ENCODE assay signal across 9 mouse cellular contexts in the genomic region with DNA sequence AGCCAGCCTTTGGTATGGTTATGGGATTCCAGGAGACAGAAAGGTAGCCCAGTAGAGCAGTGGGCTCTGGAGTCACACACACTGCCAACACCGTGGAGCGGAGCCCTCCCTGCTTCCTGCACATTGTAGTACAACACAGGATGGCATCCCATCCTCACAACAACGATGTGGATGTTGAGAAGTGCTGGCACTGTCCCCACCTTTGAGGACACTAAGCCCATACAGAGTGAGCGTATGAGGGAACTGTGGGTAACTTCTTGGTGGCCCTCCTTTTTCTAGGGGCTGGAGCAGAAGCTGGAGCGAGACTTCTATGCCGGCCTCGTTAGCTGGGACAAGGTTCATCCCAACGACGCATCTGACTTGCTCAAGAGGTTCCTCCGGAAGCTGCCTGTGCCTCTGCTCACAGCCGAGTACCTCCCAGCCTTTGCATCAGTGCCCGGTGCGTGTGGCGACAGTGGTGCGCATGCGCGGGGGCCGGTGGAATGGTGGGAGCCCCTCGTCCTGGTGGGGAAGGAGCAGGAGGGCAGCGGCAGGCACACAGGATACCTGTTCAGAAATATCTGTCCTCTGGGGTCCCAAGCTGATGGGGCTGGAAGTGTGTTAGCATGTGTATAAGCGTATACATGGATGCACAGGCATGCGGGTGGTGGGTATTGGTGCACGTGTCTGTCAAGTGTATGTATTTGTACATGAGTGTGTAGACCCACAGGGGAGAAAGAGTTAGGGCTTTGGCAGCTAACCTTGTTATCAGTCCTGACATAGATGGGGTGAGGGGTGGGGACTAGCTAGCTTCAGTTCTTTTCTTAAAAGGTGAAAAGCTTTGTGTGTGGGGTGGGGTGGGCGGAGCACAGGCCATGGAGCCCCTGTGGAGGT. TPM values are rescaled to one million over a fixed set of nuclear protein-coding genes. Genes with fewer than 3 reads are reported as not detected.
DNase-seq lines count a peak whose midpoint lies in the region; ATAC-seq and TF ChIP-seq lines count a peak whose summit lies in the region.
"Had no signal": no experiment of that assay in that cellular context is flagged by ENCODE, and none has a peak within 500 bp of the region (broad histone marks: within the 10 kb centered on the region; RNA-seq: fewer than 3 reads in every experiment).

No protein-coding gene starts in this region.

- H3K27ac ChIP-seq in lung, embryonic 15.5 days: no peak overlapping the region
- no peak overlapping the region for H3K27ac ChIP-seq in lung, postnatal 0 days (ENCODE audit: low read length)
- no peak overlapping the region for H3K27ac ChIP-seq in limb, embryonic 15.5 days

- 53% methylated on average over 24 of the region's 24 CpGs for WGBS in lung, embryonic 15.5 days
- WGBS in lung, postnatal 0 days: 48% methylated on average over 23 of the region's 24 CpGs
- 47% methylated on average over 24 of the region's 24 CpGs for WGBS in limb, embryonic 15.5 days

- intact Hi-C loops in gastrocnemius, postnatal 14 days (cut with DNase I; ENCODE audit: low total_unique reads): no loop called here

- peak overlapping the region; percentile 31; the same call in 1 of the 2 replicates for H3K4me2 ChIP-seq in lung, embryonic 15.5 days
- H3K4me2 ChIP-seq in lung, postnatal 0 days (replicated peaks; ENCODE audit: low read depth, low read length): no peak overlapping the region
- peak overlapping the region; percentile 23 for H3K4me2 ChIP-seq in limb, embryonic 15.5 days

- no peak for ATAC-seq in lung, embryonic 15.5 days (ENCODE audit: borderline replicate concordance, extremely low read depth, low FRiP score, low TSS enrichment)
- ATAC-seq in lung, postnatal 0 days: no peak
- ATAC-seq in erythroid progenitor cell, adult 5-6 weeks (replicated peaks; ENCODE audit: low FRiP score, poor library complexity, severe bottlenecking): 0 out of 2 replicates have a peak, but pooled peaks have one; percentile 14
- no peak for ATAC-seq in limb, embryonic 15.5 days (ENCODE audit: insufficient number of reproducible peaks, low FRiP score, low TSS enrichment, low read depth)

- H3K4me3 ChIP-seq in lung, embryonic 15.5 days: no peak overlapping the region
- no peak overlapping the region for H3K4me3 ChIP-seq in lung, postnatal 0 days (ENCODE audit: low read depth, low read length)
- no peak overlapping the region for H3K4me3 ChIP-seq in limb, embryonic 15.5 days

- H3K9ac ChIP-seq in lung, embryonic 15.5 days: no peak overlapping the region
- no peak overlapping the region for H3K9ac ChIP-seq in lung, postnatal 0 days (replicated peaks; ENCODE audit: low read depth)
- no peak overlapping the region for H3K9ac ChIP-seq in limb, embryonic 15.5 days

- H3K4me1 ChIP-seq in lung, embryonic 15.5 days: no peaks in the 10 kb centered on the region
- no peaks in the 10 kb centered on the region for H3K4me1 ChIP-seq in lung, postnatal 0 days (ENCODE audit: insufficient read depth, low read depth, low read length)
- H3K4me1 ChIP-seq in limb, embryonic 15.5 days: peaks cover 3% of the 10 kb centered on the region; the same call in 1 of the 2 replicates

- TF ChIP-seq CTCF in lung, postnatal 0 days (IDR thresholded peaks at IDR 0.05): no peak

- H3K9me3 ChIP-seq in lung, embryonic 15.5 days: no peaks in the 10 kb centered on the region
- no peaks in the 10 kb centered on the region for H3K9me3 ChIP-seq in lung, postnatal 0 days (ENCODE audit: low read length)
- no peaks in the 10 kb centered on the region for H3K9me3 ChIP-seq in limb, embryonic 15.5 days

- no peaks in the 10 kb centered on the region; the same call in 1 of the 2 replicates for H3K27me3 ChIP-seq in lung, embryonic 15.5 days
- no peaks in the 10 kb centered on the region for H3K27me3 ChIP-seq in lung, postnatal 0 days (replicated peaks; ENCODE audit: insufficient read depth, low read length)
- no peaks in the 10 kb centered on the region for H3K27me3 ChIP-seq in limb, embryonic 15.5 days

- no peak for TF ChIP-seq EP300 in lung, postnatal 0 days (IDR thresholded peaks at IDR 0.05)

- DNase-seq in lung, postnatal 0 days (ENCODE audit: low spot score): no peak
- DNase-seq in retina, postnatal 1 day: peak; percentile 65
- DNase-seq in urinary bladder, postnatal 25 days (ENCODE audit: low spot score): no peak
- DNase-seq in gastrocnemius, postnatal 14 days: no peak
- no peak for DNase-seq in cerebellum, adult 9-10 months

- no peaks in the 10 kb centered on the region for H3K36me3 ChIP-seq in lung, embryonic 15.5 days
- H3K36me3 ChIP-seq in lung, postnatal 0 days (ENCODE audit: insufficient read depth, low read length): no peaks in the 10 kb centered on the region
- H3K36me3 ChIP-seq in limb, embryonic 15.5 days: no peaks in the 10 kb centered on the region

RNA-seq across cellular contexts. Expression of a gene that starts 27.1 kb away (rescaled TPM):
- not detected in 2 replicates for polyA plus RNA-seq in lung, embryonic 15.5 days (2015; fragmentation: Nextera tagmentation; extraction: Ambion mirVana)
- polyA plus RNA-seq in lung, postnatal 0 days (2015; fragmentation: Nextera tagmentation; extraction: Ambion mirVana): 0.18 and 0.40 TPM in 2 replicates
- not detected in 2 replicates for total RNA-seq in erythroid progenitor cell, adult 5-6 weeks (2015; ENCODE audit: low replicate concordance)
- total RNA-seq in erythroid progenitor cell, adult 5-6 weeks (2017; ENCODE audit: low replicate concordance): not detected in 2 replicates
- polyA plus RNA-seq in limb, embryonic 15.5 days (2015; fragmentation: Nextera tagmentation; extraction: Ambion mirVana): 9.4 and 9.5 TPM in 2 replicates
- total RNA-seq in gastrocnemius, postnatal 14 days (2021): not detected
- total RNA-seq: neutrophil, adult 5-6 weeks had no signal

RNA-seq across cellular contexts. Expression of a gene that starts 37.3 kb away (rescaled TPM):
- not detected in 2 replicates for polyA plus RNA-seq in lung, embryonic 15.5 days (2015; fragmentation: Nextera tagmentation; extraction: Ambion mirVana)
- polyA plus RNA-seq in lung, postnatal 0 days (2015; fragmentation: Nextera tagmentation; extraction: Ambion mirVana): 0.45 and 0.62 TPM in 2 replicates
- not detected in 2 replicates for total RNA-seq in erythroid progenitor cell, adult 5-6 weeks (2015; ENCODE audit: low replicate concordance)
- not detected in 2 replicates for total RNA-seq in erythroid progenitor cell, adult 5-6 weeks (2017; ENCODE audit: low replicate concordance)
- 3.4 and 5.8 TPM in 2 replicates for polyA plus RNA-seq in limb, embryonic 15.5 days (2015; fragmentation: Nextera tagmentation; extraction: Ambion mirVana)
- under 1 TPM in 1 of 2 experiments, not detected in 1; 0.59 TPM for total RNA-seq in gastrocnemius, postnatal 14 days (2021)
- total RNA-seq: neutrophil, adult 5-6 weeks had no signal
